Mouse (Mus musculus): ENCODE data around the gene Ttc3. TPM values are rescaled to one million over a fixed set of nuclear protein-coding genes. Genes with fewer than 3 reads are reported as not detected.

Gene Ttc3
- polyA plus RNA-seq, 1 experiment, result 20.3 TPM

- TF ChIP-seq POLR2A (IDR thresholded peaks at IDR 0.05; ENCODE audit: borderline replicate concordance, low read depth, low read length) (no peak), CTCF (IDR thresholded peaks at IDR 0.05; ENCODE audit: low read depth, low read length) (no peak)
- peaks cover 7% of the 10 kb centered on the region for H3K4me1 ChIP-seq (ENCODE audit: control insufficient read depth, insufficient read depth, low read length)
- no peak overlapping the region for H3K27ac ChIP-seq (ENCODE audit: insufficient read depth, low read depth, low read length)
- no peak overlapping the region for H3K4me3 ChIP-seq (ENCODE audit: insufficient read depth, low read length)
These were observed 42.3 kb downstream of the Ttc3 start for GRCm38 (mm10) chr16:94412760-94413159.

- no peak for TF ChIP-seq POLR2A (IDR thresholded peaks at IDR 0.05; ENCODE audit: borderline replicate concordance, low read depth, low read length)
- no peak for TF ChIP-seq CTCF (IDR thresholded peaks at IDR 0.05; ENCODE audit: low read depth, low read length)
- Histone ChIP-seq H3K4me1 (ENCODE audit: control insufficient read depth, insufficient read depth, low read length) (peaks cover 7% of the 10 kb centered on the region), H3K4me3 (ENCODE audit: insufficient read depth, low read length) (no peak overlapping the region)
These were observed 43.7 kb downstream of the Ttc3 start for GRCm38 (mm10) chr16:94414151-94414550.

GRCm38 (mm10) chr16:94420498-94420897 is 50.1 kb downstream of the Ttc3 start:
- no peak for TF ChIP-seq POLR2A (IDR thresholded peaks at IDR 0.05; ENCODE audit: borderline replicate concordance, low read depth, low read length)
- TF ChIP-seq CTCF (IDR thresholded peaks at IDR 0.05; ENCODE audit: low read depth, low read length), result no peak
- Histone ChIP-seq H3K4me3 (ENCODE audit: insufficient read depth, low read length) (no peak overlapping the region), H3K27ac (ENCODE audit: insufficient read depth, low read depth, low read length) (no peak overlapping the region), H3K4me1 (ENCODE audit: control insufficient read depth, insufficient read depth, low read length) (no peaks in the 10 kb centered on the region)

More at GRCm38 (mm10) chr16:94414151-94414550, 43.7 kb downstream of the Ttc3 start:
- no peak overlapping the region for H3K27ac ChIP-seq (ENCODE audit: insufficient read depth, low read depth, low read length)

GRCm38 (mm10) chr16:94428948-94429347 is 58.5 kb downstream of the Ttc3 start:
- Histone ChIP-seq H3K27ac (ENCODE audit: insufficient read depth, low read depth, low read length) (no peak overlapping the region), H3K4me3 (ENCODE audit: insufficient read depth, low read length) (no peak overlapping the region), H3K4me1 (ENCODE audit: control insufficient read depth, insufficient read depth, low read length) (0 out of 2 replicates have a peak, but pooled peaks cover 2% of the 10 kb centered on the region)
- TF ChIP-seq POLR2A (IDR thresholded peaks at IDR 0.05; ENCODE audit: borderline replicate concordance, low read depth, low read length) (no peak), CTCF (IDR thresholded peaks at IDR 0.05; ENCODE audit: low read depth, low read length) (no peak)

GRCm38 (mm10) chr16:94435495-94436234 is 65.2 kb downstream of the Ttc3 start:
- H3K27ac ChIP-seq (ENCODE audit: insufficient read depth, low read depth, low read length), result no peak overlapping the region
- no peaks in the 10 kb centered on the region for H3K4me1 ChIP-seq (ENCODE audit: control insufficient read depth, insufficient read depth, low read length)
- no peak overlapping the region for H3K4me3 ChIP-seq (ENCODE audit: insufficient read depth, low read length)
- TF ChIP-seq POLR2A (IDR thresholded peaks at IDR 0.05; ENCODE audit: borderline replicate concordance, low read depth, low read length), result no peak
- no peak for TF ChIP-seq CTCF (IDR thresholded peaks at IDR 0.05; ENCODE audit: low read depth, low read length)

GRCm38 (mm10) chr16:94436801-94437200 is 66.4 kb downstream of the Ttc3 start:
- no peak overlapping the region for H3K4me3 ChIP-seq (ENCODE audit: insufficient read depth, low read length)
- H3K4me1 ChIP-seq (ENCODE audit: control insufficient read depth, insufficient read depth, low read length), result peaks cover 2% of the 10 kb centered on the region; the same call in 1 of the 2 replicates
- no peak for TF ChIP-seq CTCF (IDR thresholded peaks at IDR 0.05; ENCODE audit: low read depth, low read length)
- TF ChIP-seq POLR2A (IDR thresholded peaks at IDR 0.05; ENCODE audit: borderline replicate concordance, low read depth, low read length), result no peak
- no peak overlapping the region for H3K27ac ChIP-seq (ENCODE audit: insufficient read depth, low read depth, low read length)

- Histone ChIP-seq H3K4me1 (ENCODE audit: control insufficient read depth, insufficient read depth, low read length) (peaks cover 2% of the 10 kb centered on the region; the same call in 1 of the 2 replicates), H3K27ac (ENCODE audit: insufficient read depth, low read depth, low read length) (no peak overlapping the region), H3K4me3 (ENCODE audit: insufficient read depth, low read length) (no peak overlapping the region)
- TF ChIP-seq POLR2A (IDR thresholded peaks at IDR 0.05; ENCODE audit: borderline replicate concordance, low read depth, low read length), result no peak
These were observed 70.9 kb downstream of the Ttc3 start for GRCm38 (mm10) chr16:94441361-94441760.

GRCm38 (mm10) chr16:94449151-94449550 is 78.7 kb downstream of the Ttc3 start:
- Histone ChIP-seq H3K4me1 (ENCODE audit: control insufficient read depth, insufficient read depth, low read length) (peaks cover 1% of the 10 kb centered on the region; the same call in 1 of the 2 replicates), H3K27ac (ENCODE audit: insufficient read depth, low read depth, low read length) (no peak overlapping the region), H3K4me3 (ENCODE audit: insufficient read depth, low read length) (no peak overlapping the region)
- no peak for TF ChIP-seq CTCF (IDR thresholded peaks at IDR 0.05; ENCODE audit: low read depth, low read length)

- H3K4me3 ChIP-seq (ENCODE audit: insufficient read depth, low read length), result no peak overlapping the region
- TF ChIP-seq POLR2A (IDR thresholded peaks at IDR 0.05; ENCODE audit: borderline replicate concordance, low read depth, low read length), result no peak
- no peak for TF ChIP-seq CTCF (IDR thresholded peaks at IDR 0.05; ENCODE audit: low read depth, low read length)
- H3K4me1 ChIP-seq (ENCODE audit: control insufficient read depth, insufficient read depth, low read length), result peaks cover 4% of the 10 kb centered on the region; the same call in 1 of the 2 replicates
- no peak overlapping the region for H3K27ac ChIP-seq (ENCODE audit: insufficient read depth, low read depth, low read length)
These were observed 79.2 kb downstream of the Ttc3 start for GRCm38 (mm10) chr16:94449632-94450031.

Measured in bone marrow macrophage, adult 2 months (primary cell).